Mouse (Mus musculus): Measurements from ENCODE around the gene Dpm1.

Dpm1 gene

GRCm38 (mm10) chr2:168230026-168230728 lies at the start of gene Dpm1, which contains the start of the genes Gm20716 and Mocs3:
Gene Dpm1, minus strand, starts transcription at chr2:168230591.
Gene Gm20716, minus strand, starts transcription at chr2:168230364.
Gene Mocs3, plus strand, starts transcription at chr2:168230622.
- DNase-seq (ENCODE audit: low spot score) = peak; percentile 47

- peak; percentile 54 for DNase-seq (ENCODE audit: low spot score)
Measured at GRCm38 (mm10) chr2:168274374-168274935, 44.1 kb upstream of the Dpm1 start.

DNA sequence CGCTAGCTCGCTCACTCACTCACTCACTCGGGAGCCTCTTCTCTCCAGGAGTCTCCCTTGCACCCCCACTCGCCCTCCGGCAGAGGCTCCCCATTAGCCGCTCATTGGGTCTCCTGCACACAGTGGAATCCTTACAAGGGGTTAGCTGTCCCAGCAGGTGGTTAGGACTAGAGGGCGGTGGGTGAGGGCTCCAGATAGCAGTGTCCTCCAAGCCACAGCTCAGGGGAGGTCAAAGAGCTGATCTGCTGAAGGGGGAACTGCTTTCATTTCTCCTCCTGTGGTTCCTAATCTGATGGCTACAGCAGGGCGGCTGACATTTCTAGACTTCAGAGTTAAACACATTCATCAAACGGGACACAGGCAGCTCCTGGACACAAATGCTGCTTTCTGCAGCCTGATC lies 43.0 kb upstream of the Dpm1 start:
- DNase-seq (ENCODE audit: low spot score) = no peak

DNA sequence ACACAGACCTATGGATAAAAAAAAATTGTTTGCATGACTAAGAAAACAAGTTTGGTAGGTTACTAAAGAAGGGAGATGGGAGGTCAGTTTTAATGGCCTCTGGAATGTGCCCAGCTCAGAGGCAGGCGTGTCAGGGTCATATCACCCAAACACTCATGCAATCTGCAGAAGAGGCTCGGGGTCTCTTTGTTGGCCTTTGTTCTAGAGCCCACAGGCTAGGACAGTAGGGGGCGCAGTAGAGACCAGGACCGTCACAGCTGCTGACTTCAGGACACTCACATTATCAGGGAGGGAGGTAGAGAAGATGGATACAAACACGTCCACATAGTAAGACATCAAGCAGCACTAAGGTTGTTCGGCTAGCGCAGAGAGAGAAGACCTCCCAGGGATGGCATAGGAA lies 37.6 kb upstream of the Dpm1 start:
- DNase-seq (ENCODE audit: low spot score) = no peak

GRCm38 (mm10) chr2:168260900-168261299 lies 30.5 kb upstream of the Dpm1 start:
- DNase-seq (ENCODE audit: low spot score) = no peak

DNA sequence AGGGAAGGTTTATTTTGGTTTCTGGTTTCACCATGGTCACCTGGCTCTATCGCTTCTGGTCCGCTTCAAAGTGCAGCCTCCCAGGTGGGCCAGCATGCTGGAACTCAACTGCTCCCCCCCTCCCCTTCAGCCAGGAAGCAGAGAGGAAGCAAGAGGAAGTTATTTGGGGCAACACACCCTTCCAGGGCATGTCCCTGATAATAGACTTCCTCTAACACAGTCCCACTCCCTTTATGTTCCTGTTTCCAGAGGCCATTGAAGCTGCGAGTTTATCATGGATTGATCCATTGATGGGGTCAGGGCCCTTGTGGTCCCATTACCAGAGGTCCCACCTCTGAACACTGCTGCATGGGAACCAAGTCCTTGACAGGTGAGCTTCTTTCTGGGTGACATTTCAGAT lies 29.7 kb upstream of the Dpm1 start:
- no peak for DNase-seq (ENCODE audit: low spot score)

- no peak for DNase-seq (ENCODE audit: low spot score)
Measured at GRCm38 (mm10) chr2:168259046-168259445, 28.7 kb upstream of the Dpm1 start.

DNA sequence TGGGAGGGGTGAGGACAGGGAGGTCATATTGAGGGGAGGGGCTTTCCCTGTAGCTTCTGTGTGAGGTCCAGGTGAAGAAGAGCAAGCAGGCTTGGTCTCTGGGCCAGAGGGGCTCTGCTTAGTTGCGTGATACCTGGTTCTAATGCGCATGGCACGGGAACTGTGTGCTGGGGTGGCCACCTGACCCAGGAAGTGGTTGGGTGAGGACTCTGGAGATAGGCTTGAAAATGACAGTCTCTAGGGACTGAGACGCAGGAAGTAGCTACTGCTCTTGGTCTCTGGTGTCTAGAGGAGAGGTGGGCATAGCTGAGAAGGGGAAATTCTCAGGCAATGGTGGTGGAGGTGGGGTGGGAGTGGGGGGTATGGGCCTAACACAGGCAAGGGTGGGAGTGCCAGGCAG lies 26.8 kb upstream of the Dpm1 start:
- DNase-seq (ENCODE audit: low spot score) = no peak

DNA sequence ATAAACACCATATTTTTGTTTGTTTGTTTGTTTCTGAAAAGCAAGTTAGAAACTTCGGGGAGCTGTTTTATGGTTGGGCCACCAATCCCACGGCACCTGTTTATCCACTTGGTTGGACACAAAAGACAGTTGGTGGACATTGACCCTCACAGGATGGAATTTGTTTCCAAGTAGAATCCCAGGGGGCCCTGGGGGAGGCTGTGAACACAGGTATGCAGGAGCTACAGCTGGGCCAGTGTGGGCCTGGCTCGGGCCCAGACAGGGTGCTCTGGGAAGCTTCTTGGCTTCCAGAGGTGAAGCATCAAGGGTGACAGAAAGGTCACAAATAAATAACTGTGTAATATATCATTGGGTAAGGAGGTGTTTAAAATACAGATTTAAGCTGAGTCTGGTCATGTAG lies 26.1 kb upstream of the Dpm1 start:
- no peak for DNase-seq (ENCODE audit: low spot score)

GRCm38 (mm10) chr2:168253822-168254221 lies 23.4 kb upstream of the Dpm1 start:
- DNase-seq (ENCODE audit: low spot score) = no peak

GRCm38 (mm10) chr2:168252639-168253292 lies 22.4 kb upstream of the Dpm1 start:
- no peak for DNase-seq (ENCODE audit: low spot score)

- DNase-seq (ENCODE audit: low spot score) = peak; percentile 52
Measured at GRCm38 (mm10) chr2:168250270-168250669, 19.9 kb upstream of the Dpm1 start.

DNA sequence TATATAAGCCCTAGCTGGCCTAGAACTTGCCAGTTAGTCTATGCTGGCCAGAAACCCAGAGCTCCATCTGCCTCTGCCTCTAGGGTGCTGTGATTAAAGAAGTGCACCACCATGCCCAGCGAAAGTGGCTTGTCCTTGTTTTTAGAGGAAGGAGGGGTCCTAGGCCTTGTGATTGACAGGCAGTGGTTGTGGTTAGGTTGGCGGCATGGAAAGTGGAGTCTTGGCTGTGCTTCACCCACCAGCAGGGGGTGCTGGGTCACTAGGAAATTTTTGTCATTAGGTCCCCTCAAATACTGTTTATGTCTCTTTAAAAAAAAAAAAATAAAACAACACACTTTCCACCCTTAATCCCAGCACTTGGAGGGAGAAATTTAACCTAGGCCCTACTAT lies 18.5 kb upstream of the Dpm1 start:
- DNase-seq (ENCODE audit: low spot score) = no peak

DNA sequence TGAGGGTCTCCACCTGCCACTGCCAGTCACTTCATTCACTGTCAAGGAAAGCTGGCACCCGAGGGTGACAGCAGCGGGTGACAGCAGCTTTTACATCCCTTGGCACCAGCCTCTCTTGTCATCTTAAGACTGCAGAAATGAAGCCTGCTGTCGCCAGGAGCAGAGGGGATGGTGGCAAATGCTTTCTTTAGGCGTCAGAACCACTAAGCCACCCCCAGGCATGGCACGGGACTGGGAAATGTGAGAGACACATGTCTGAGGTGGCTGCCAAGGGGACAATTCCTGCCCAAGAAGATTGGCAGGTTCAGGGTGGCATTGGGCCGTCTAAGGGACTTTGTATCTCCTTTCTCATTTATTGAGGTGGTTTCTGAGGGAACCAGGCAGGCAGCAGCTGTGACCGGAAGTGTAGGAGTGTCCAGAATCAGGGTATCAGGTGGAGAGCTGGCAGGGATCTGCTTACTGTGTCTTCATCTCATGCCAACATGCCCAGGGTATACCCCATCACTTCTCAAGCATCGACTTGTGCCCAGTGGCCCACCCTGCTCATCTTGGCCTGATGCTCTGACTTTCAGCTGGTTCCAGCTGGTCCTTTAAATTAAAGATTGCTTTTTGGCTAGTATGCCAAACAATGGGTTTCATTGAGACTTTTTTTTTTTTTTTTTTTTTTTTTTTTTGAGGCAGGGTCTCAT lies 17.9 kb upstream of the Dpm1 start:
- no peak for DNase-seq (ENCODE audit: low spot score)

GRCm38 (mm10) chr2:168245571-168245970 lies 15.2 kb upstream of the Dpm1 start:
- DNase-seq (ENCODE audit: low spot score) = no peak

GRCm38 (mm10) chr2:168243278-168243677 lies 12.9 kb upstream of the Dpm1 start:
- DNase-seq (ENCODE audit: low spot score) = no peak

GRCm38 (mm10) chr2:168242841-168243240 lies 12.4 kb upstream of the Dpm1 start:
- no peak for DNase-seq (ENCODE audit: low spot score)

GRCm38 (mm10) chr2:168238335-168238734 lies 7.9 kb upstream of the Dpm1 start:
- no peak for DNase-seq (ENCODE audit: low spot score)

GRCm38 (mm10) chr2:168233286-168233685 lies 2.9 kb upstream of the Dpm1 start:
- no peak for DNase-seq (ENCODE audit: low spot score)

DNA sequence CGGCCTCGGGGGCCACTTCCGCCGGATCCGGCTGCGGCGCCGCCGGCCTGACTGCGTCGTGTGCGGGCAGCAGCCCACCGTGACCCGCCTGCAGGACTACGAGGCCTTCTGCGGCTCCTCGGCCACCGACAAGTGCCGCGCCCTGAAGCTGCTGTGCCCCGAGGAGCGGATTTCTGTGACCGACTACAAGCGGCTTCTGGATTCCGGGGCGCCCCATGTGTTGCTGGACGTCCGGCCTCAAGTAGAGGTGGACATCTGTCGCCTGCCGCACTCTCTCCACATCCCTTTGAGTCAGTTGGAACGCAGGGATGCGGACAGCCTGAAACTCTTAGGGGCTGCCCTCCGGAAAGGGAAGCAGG lies 1.1 kb upstream of the Dpm1 start:
- DNase-seq (ENCODE audit: low spot score) = no peak

DNA sequence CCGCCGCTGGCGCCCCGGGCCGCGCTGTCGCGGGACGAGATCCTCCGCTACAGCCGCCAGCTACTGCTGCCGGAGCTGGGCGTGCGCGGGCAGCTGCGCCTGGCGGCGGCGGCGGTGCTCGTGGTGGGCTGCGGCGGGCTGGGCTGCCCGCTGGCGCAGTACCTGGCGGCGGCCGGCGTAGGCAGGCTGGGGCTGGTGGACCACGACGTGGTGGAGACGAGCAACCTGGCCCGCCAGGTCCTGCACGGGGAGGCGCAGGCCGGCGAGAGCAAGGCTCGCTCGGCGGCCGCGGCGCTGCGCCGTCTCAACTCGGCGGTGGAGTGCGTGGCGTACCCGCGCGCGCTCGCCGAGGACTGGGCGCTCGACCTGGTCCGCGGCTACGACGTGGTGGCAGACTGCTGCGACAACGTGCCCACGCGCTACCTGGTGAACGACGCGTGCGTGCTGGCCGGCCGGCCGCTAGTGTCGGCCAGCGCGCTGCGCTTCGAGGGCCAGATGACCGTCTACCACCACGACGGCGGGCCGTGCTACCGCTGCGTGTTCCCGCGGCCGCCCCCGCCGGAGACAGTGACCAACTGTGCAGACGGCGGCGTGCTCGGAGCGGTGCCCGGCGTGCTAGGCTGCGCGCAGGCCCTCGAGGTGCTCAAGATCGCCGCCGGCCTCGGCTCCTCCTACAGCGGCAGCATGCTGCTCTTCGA lies 531 bp upstream of the Dpm1 start:
- no peak for DNase-seq (ENCODE audit: low spot score)
